In the genomic region with DNA sequence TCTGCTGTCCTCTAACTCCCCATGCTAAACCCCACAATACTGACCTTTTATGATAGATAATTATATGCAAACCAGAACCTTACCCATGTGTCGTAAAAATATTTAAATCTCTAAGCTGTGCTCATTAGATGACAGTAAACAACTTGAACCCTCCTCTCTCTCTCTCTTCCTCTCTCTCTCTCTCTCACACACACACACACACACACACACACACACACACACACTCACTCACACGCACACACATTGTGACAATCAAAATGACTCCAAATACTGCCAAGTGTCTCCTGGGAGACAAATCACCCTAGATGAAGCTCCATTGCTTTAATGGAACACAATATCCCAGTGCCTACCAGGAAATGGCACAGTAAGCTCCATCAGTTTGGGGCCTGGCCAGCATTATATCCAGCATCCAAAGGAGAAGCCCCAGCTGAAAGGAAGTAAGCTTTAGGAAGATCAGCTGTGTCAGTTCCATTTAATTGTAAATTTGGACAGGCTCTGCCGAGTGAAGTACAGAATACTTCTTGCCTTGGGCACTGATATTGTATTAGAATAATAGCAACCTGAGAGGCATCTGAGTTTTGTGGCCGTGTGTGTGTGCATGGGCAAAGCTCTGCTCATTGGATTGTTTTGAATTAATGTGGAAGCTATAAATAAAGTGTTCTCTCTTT, we compare ENCODE assay signal across 12 mouse cellular contexts.
A peak's percentile ranks its signal among the peaks of the same experiment; 100 is the strongest.
DNase-seq lines count a peak whose midpoint lies in the region; ATAC-seq and TF ChIP-seq lines count a peak whose summit lies in the region.
"Had no signal": no experiment of that assay in that cellular context is flagged by ENCODE, and none has a peak within 500 bp of the region (broad histone marks: within the 10 kb centered on the region; RNA-seq: fewer than 3 reads in every experiment).

No protein-coding gene starts in this region.

- H3K4me1 ChIP-seq in hindbrain, embryonic 13.5 days (replicated peaks), result peaks cover 10% of the 10 kb centered on the region
- H3K4me1 ChIP-seq in hindbrain, embryonic 11.5 days (replicated peaks; ENCODE audit: control insufficient read depth, insufficient read depth, low read length), result no peaks in the 10 kb centered on the region
- peaks cover 18% of the 10 kb centered on the region for H3K4me1 ChIP-seq in forebrain, embryonic 10.5 days
- H3K4me1 ChIP-seq in forebrain, postnatal 0 days (ENCODE audit: insufficient read depth), result no peaks in the 10 kb centered on the region
- H3K4me1 ChIP-seq in midbrain, embryonic 16.5 days (ENCODE audit: control insufficient read depth, insufficient read depth, low read length), result peaks cover 12% of the 10 kb centered on the region
- no peaks in the 10 kb centered on the region for H3K4me1 ChIP-seq in lung, postnatal 0 days (ENCODE audit: insufficient read depth, low read depth, low read length)

- no peaks in the 10 kb centered on the region for H3K36me3 ChIP-seq in hindbrain, embryonic 13.5 days
- H3K36me3 ChIP-seq in hindbrain, embryonic 11.5 days (ENCODE audit: control insufficient read depth, insufficient read depth, low read length), result no peaks in the 10 kb centered on the region
- no peaks in the 10 kb centered on the region for H3K36me3 ChIP-seq in forebrain, embryonic 10.5 days (replicated peaks)
- H3K36me3 ChIP-seq in forebrain, postnatal 0 days (ENCODE audit: insufficient read depth), result no peaks in the 10 kb centered on the region
- H3K36me3 ChIP-seq in midbrain, embryonic 16.5 days (ENCODE audit: control insufficient read depth, insufficient read depth, low read length), result no peaks in the 10 kb centered on the region
- H3K36me3 ChIP-seq in lung, postnatal 0 days (ENCODE audit: insufficient read depth, low read length), result no peaks in the 10 kb centered on the region

- no peak overlapping the region for H3K4me2 ChIP-seq in hindbrain, embryonic 13.5 days
- no peak overlapping the region for H3K4me2 ChIP-seq in hindbrain, embryonic 11.5 days (replicated peaks; ENCODE audit: low read depth, low read length)
- H3K4me2 ChIP-seq in forebrain, postnatal 0 days (ENCODE audit: low read depth), result no peak overlapping the region
- H3K4me2 ChIP-seq in midbrain, embryonic 16.5 days (ENCODE audit: low read length), result no peak overlapping the region
- H3K4me2 ChIP-seq in lung, postnatal 0 days (replicated peaks; ENCODE audit: low read depth, low read length), result no peak overlapping the region

- H3K27ac ChIP-seq in hindbrain, embryonic 13.5 days, result no peak overlapping the region
- no peak overlapping the region for H3K27ac ChIP-seq in hindbrain, embryonic 11.5 days (ENCODE audit: low read depth, low read length)
- H3K27ac ChIP-seq in forebrain, embryonic 10.5 days, result 0 out of 2 replicates have a peak overlapping the region, but pooled peaks have one; percentile 25
- no peak overlapping the region for H3K27ac ChIP-seq in forebrain, postnatal 0 days (ENCODE audit: low read depth, low read length)
- H3K27ac ChIP-seq in midbrain, embryonic 16.5 days (ENCODE audit: low read length), result peak overlapping the region; percentile 47; the same call in 1 of the 2 replicates
- H3K27ac ChIP-seq in lung, postnatal 0 days (ENCODE audit: low read length), result no peak overlapping the region
- H3K27ac ChIP-seq: heart, adult 2 months had no signal

- no peaks in the 10 kb centered on the region for H3K27me3 ChIP-seq in hindbrain, embryonic 13.5 days
- H3K27me3 ChIP-seq in hindbrain, embryonic 11.5 days (ENCODE audit: control insufficient read depth, insufficient read depth, low read length), result no peaks in the 10 kb centered on the region
- H3K27me3 ChIP-seq in forebrain, embryonic 10.5 days (ENCODE audit: poor library complexity, severe bottlenecking), result no peaks in the 10 kb centered on the region
- no peaks in the 10 kb centered on the region for H3K27me3 ChIP-seq in forebrain, postnatal 0 days (ENCODE audit: insufficient read depth, low read length)
- H3K27me3 ChIP-seq in midbrain, embryonic 16.5 days (ENCODE audit: control insufficient read depth, insufficient read depth, low read depth, low read length), result no peaks in the 10 kb centered on the region
- H3K27me3 ChIP-seq in lung, postnatal 0 days (replicated peaks; ENCODE audit: insufficient read depth, low read length), result no peaks in the 10 kb centered on the region

- TF ChIP-seq EP300 in lung, postnatal 0 days (IDR thresholded peaks at IDR 0.05), result no peak

- no peak overlapping the region for H3K4me3 ChIP-seq in hindbrain, embryonic 13.5 days
- no peak overlapping the region for H3K4me3 ChIP-seq in hindbrain, embryonic 11.5 days (ENCODE audit: low read depth, low read length)
- no peak overlapping the region for H3K4me3 ChIP-seq in forebrain, embryonic 10.5 days
- no peak overlapping the region for H3K4me3 ChIP-seq in forebrain, postnatal 0 days (ENCODE audit: low read depth, low read length)
- no peak overlapping the region for H3K4me3 ChIP-seq in midbrain, embryonic 16.5 days (ENCODE audit: low read depth, low read length)
- no peak overlapping the region for H3K4me3 ChIP-seq in lung, postnatal 0 days (ENCODE audit: low read depth, low read length)
- H3K4me3 ChIP-seq: heart, adult 2 months had no signal

- no peaks in the 10 kb centered on the region for H3K9me3 ChIP-seq in hindbrain, embryonic 13.5 days
- no peaks in the 10 kb centered on the region for H3K9me3 ChIP-seq in hindbrain, embryonic 11.5 days (ENCODE audit: control insufficient read depth, low read length)
- no peaks in the 10 kb centered on the region for H3K9me3 ChIP-seq in forebrain, embryonic 10.5 days
- no peaks in the 10 kb centered on the region for H3K9me3 ChIP-seq in forebrain, postnatal 0 days (ENCODE audit: low read length)
- H3K9me3 ChIP-seq in midbrain, embryonic 16.5 days (replicated peaks; ENCODE audit: control insufficient read depth, low read length, poor library complexity, severe bottlenecking), result no peaks in the 10 kb centered on the region
- H3K9me3 ChIP-seq in lung, postnatal 0 days (ENCODE audit: low read length), result no peaks in the 10 kb centered on the region

- WGBS in hindbrain, embryonic 13.5 days, result 29% methylated on average over 4 of the region's 4 CpGs
- 47% methylated on average over 4 of the region's 4 CpGs for WGBS in hindbrain, embryonic 11.5 days
- WGBS in forebrain, embryonic 10.5 days, result 56% methylated on average over 4 of the region's 4 CpGs
- WGBS in forebrain, postnatal 0 days, result 12% methylated on average over 4 of the region's 4 CpGs
- WGBS in midbrain, embryonic 16.5 days, result 12% methylated on average over 4 of the region's 4 CpGs
- 71% methylated on average over 4 of the region's 4 CpGs for WGBS in lung, postnatal 0 days

- peak; percentile 86 for ATAC-seq in hindbrain, embryonic 13.5 days (ENCODE audit: low FRiP score)
- no peak for ATAC-seq in hindbrain, embryonic 11.5 days (ENCODE audit: low FRiP score)
- no peak for ATAC-seq in forebrain, postnatal 0 days
- ATAC-seq in midbrain, embryonic 16.5 days, result peak; percentile 87
- no peak for ATAC-seq in lung, postnatal 0 days
- ATAC-seq: inflammation-experienced regulatory T-cells, adult 6 months had no signal

- TF ChIP-seq CTCF in forebrain, postnatal 0 days (IDR thresholded peaks at IDR 0.05; ENCODE audit: low read depth), result no peak
- TF ChIP-seq CTCF in lung, postnatal 0 days (IDR thresholded peaks at IDR 0.05), result no peak

- H3K9ac ChIP-seq in hindbrain, embryonic 13.5 days, result no peak overlapping the region
- no peak overlapping the region for H3K9ac ChIP-seq in hindbrain, embryonic 11.5 days (ENCODE audit: low read depth, low read length)
- H3K9ac ChIP-seq in forebrain, postnatal 0 days, result no peak overlapping the region
- H3K9ac ChIP-seq in midbrain, embryonic 16.5 days (ENCODE audit: low read depth, low read length), result no peak overlapping the region
- H3K9ac ChIP-seq in lung, postnatal 0 days (replicated peaks; ENCODE audit: low read depth), result no peak overlapping the region

- DNase-seq in hindbrain, embryonic 11.5 days (ENCODE audit: low spot score), result no peak
- DNase-seq in forebrain, embryonic 10.5 days (ENCODE audit: extremely low spot score, low spot score), result no peak
- peak; percentile 33 for DNase-seq in forebrain, postnatal 0 days
- DNase-seq in B cell, adult 2 months, result no peak
- DNase-seq in lung, postnatal 0 days (ENCODE audit: low spot score), result no peak
- no peak for DNase-seq in frontal cortex, postnatal 36 days (ENCODE audit: low spot score in 2 of 2)
- DNase-seq: cerebellum, adult 8-10 months; heart, adult 2 months; lung, adult 2 months had no signal

Comparison
In these comparisons a context has a peak if more than half of its experiments do, and no peak if none do; other contexts are left out.
1. ATAC-seq: peak in hindbrain, embryonic 13.5 days (single experiment) and midbrain, embryonic 16.5 days (single experiment); none in hindbrain, embryonic 11.5 days (single experiment), forebrain, postnatal 0 days (single experiment) and lung, postnatal 0 days (single experiment).
2. H3K27ac ChIP-seq: peak in forebrain, embryonic 10.5 days (single experiment) and midbrain, embryonic 16.5 days (single experiment); none in hindbrain, embryonic 13.5 days (single experiment), hindbrain, embryonic 11.5 days (single experiment), forebrain, postnatal 0 days (single experiment) and lung, postnatal 0 days (single experiment).